Mouse (Mus musculus) thymus, adult 2 months (tissue): ENCODE data around the gene Olfr545. TPM values are rescaled to one million over a fixed set of nuclear protein-coding genes. Genes with fewer than 3 reads are reported as not detected.
A peak's percentile ranks its signal among the peaks of the same experiment; 100 is the strongest.

ENCODE experiments used
- DNase-seq: peaks from one replicate; pipeline ENCODE4 v3.0.0; 2021
- H3K27ac ChIP-seq: fragments of 200-500 bp; 2 replicates; pipeline ENCODE4 v1.5.1; 2012; ENCODE audit warnings: low read length, control low read depth; ENCODE audit not compliant: control insufficient read depth, insufficient read depth
- H3K27me3 ChIP-seq: fragments of 200-500 bp; 2 replicates; pipeline ENCODE4 v1.6.1; 2012; ENCODE audit warnings: mild to moderate bottlenecking, low read length, moderate library complexity, mixed read lengths; ENCODE audit not compliant: control insufficient read depth, insufficient read depth
- H3K36me3 ChIP-seq: fragments of 200-500 bp; 2 replicates; pipeline ENCODE4 v1.6.1; 2012; ENCODE audit warnings: mild to moderate bottlenecking, low read length, moderate library complexity; ENCODE audit not compliant: control insufficient read depth, insufficient read depth
- H3K4me1 ChIP-seq: fragments of 200-500 bp; replicated peaks from 2 replicates; pipeline ENCODE4 v1.6.1; 2012; ENCODE audit warnings: low read length; ENCODE audit not compliant: control insufficient read depth, insufficient read depth
- H3K4me3 ChIP-seq: fragments of 200-500 bp; 2 replicates; pipeline ENCODE4 v1.5.1; 2012; ENCODE audit warnings: mild to moderate bottlenecking, low read length, control low read depth, moderate library complexity; ENCODE audit not compliant: control insufficient read depth, insufficient read depth
- CTCF ChIP-seq: fragments of 200-500 bp; IDR thresholded peaks from 2 replicates; pipeline ENCODE4 v1.5.1; 2012; ENCODE audit warnings: mild to moderate bottlenecking, control low read depth, low read length, moderate library complexity, borderline replicate concordance; ENCODE audit not compliant: control insufficient read depth, poor library complexity, insufficient read depth; ENCODE audit errors: extremely low read depth
- POLR2A ChIP-seq: fragments of 200-500 bp; IDR thresholded peaks from 2 replicates; pipeline ENCODE4 v1.6.1; 2012; ENCODE audit warnings: mild to moderate bottlenecking, low read length, control low read depth, moderate library complexity; ENCODE audit not compliant: control insufficient read depth, poor library complexity, insufficient read depth; ENCODE audit errors: extremely low read depth
- WGBS: fragments of 180-500 bp; shearing (Covaris S2); methylation state at CpG from one replicate; pipeline ENCODE4 v1.1.7; 2018; 5-methylcytosine and 5-hydroxymethylcytosine counted together
- polyA plus RNA-seq: library from polyadenylated mRNA; depleted of rRNA; stranded (reverse); fragments of >200 nt; gene quantifications from 2 replicates; pipeline ENCODE4 v1.2.3, GENCODE M21; 2012

Olfr545 gene
- polyA plus RNA-seq, 1 experiment: not detected

- H3K36me3 ChIP-seq: no peaks in the 10 kb centered on the region
- 96% methylated on average over 4 of the region's 4 CpGs for WGBS
- H3K4me3 ChIP-seq: no peak within 1 kb of the TSS
- no peak within 1 kb of the TSS for H3K27ac ChIP-seq
- TF ChIP-seq POLR2A (no peak), CTCF (no peak)
- no peaks in the 10 kb centered on the region for H3K27me3 ChIP-seq
- H3K4me1 ChIP-seq: no peaks in the 10 kb centered on the region
- DNase-seq: no peak
These were observed 17.8 kb downstream of the Olfr545 start, which contains the start of gene Olfr543 for GRCm38 (mm10) chr7:102481579-102481978. Gene Olfr543 (minus strand): TSS chr7:102481679.

GRCm38 (mm10) chr7:102480821-102481220 lies 18.6 kb downstream of the Olfr545 start:
- Histone ChIP-seq H3K4me3 (no peak overlapping the region), H3K36me3 (no peaks in the 10 kb centered on the region), H3K4me1 (no peaks in the 10 kb centered on the region), H3K27me3 (no peaks in the 10 kb centered on the region), H3K27ac (no peak overlapping the region)
- no peak for DNase-seq
- TF ChIP-seq CTCF (no peak), POLR2A (no peak)
- 89% methylated on average over 4 of the region's 4 CpGs for WGBS

GRCm38 (mm10) chr7:102479368-102480078 lies 19.9 kb downstream of the Olfr545 start:
- DNase-seq: no peak
- H3K4me3 ChIP-seq: no peak overlapping the region
- H3K27me3 ChIP-seq: no peaks in the 10 kb centered on the region
- WGBS: 87% methylated on average over 5 of the region's 5 CpGs
- H3K27ac ChIP-seq: peak overlapping the region; percentile 28; the same call in 1 of the 2 replicates
- no peaks in the 10 kb centered on the region for H3K36me3 ChIP-seq
- H3K4me1 ChIP-seq: no peaks in the 10 kb centered on the region
- TF ChIP-seq POLR2A (no peak), CTCF (no peak)

- 69% methylated on average over 3 of the region's 3 CpGs for WGBS
- Histone ChIP-seq H3K36me3 (no peaks in the 10 kb centered on the region), H3K27ac (no peak overlapping the region), H3K4me1 (no peaks in the 10 kb centered on the region), H3K4me3 (no peak overlapping the region), H3K27me3 (no peaks in the 10 kb centered on the region)
- TF ChIP-seq CTCF: no peak
- TF ChIP-seq POLR2A: no peak
- no peak for DNase-seq
These were observed 20.4 kb downstream of the Olfr545 start for GRCm38 (mm10) chr7:102478926-102479325.

GRCm38 (mm10) chr7:102478425-102478824 lies 20.9 kb downstream of the Olfr545 start:
- WGBS: 93% methylated on average over 4 of the region's 4 CpGs
- no peak for DNase-seq
- TF ChIP-seq POLR2A (no peak), CTCF (no peak)
- no peak overlapping the region for H3K27ac ChIP-seq
- no peak overlapping the region for H3K4me3 ChIP-seq
- H3K36me3 ChIP-seq: no peaks in the 10 kb centered on the region
- H3K4me1 ChIP-seq: no peaks in the 10 kb centered on the region
- no peaks in the 10 kb centered on the region for H3K27me3 ChIP-seq

GRCm38 (mm10) chr7:102477377-102477776 lies 22.0 kb downstream of the Olfr545 start:
- Histone ChIP-seq H3K4me3 (no peak overlapping the region), H3K27ac (no peak overlapping the region), H3K4me1 (no peaks in the 10 kb centered on the region), H3K27me3 (no peaks in the 10 kb centered on the region), H3K36me3 (no peaks in the 10 kb centered on the region)
- WGBS: 95% methylated on average over 11 of the region's 11 CpGs
- TF ChIP-seq POLR2A: no peak
- TF ChIP-seq CTCF: no peak
- DNase-seq: no peak

- H3K27ac ChIP-seq: no peak overlapping the region
- no peaks in the 10 kb centered on the region for H3K27me3 ChIP-seq
- no peak for TF ChIP-seq POLR2A
- TF ChIP-seq CTCF: no peak
- WGBS: 97% methylated on average over 5 of the region's 5 CpGs
- DNase-seq: no peak
- no peaks in the 10 kb centered on the region for H3K4me1 ChIP-seq
- H3K4me3 ChIP-seq: no peak overlapping the region
- H3K36me3 ChIP-seq: no peaks in the 10 kb centered on the region
These were observed 22.8 kb downstream of the Olfr545 start for GRCm38 (mm10) chr7:102476601-102477000.

- WGBS: 83% methylated on average over 5 of the region's 5 CpGs
- no peak for DNase-seq
- no peaks in the 10 kb centered on the region for H3K4me1 ChIP-seq
These were observed 26.7 kb downstream of the Olfr545 start for GRCm38 (mm10) chr7:102472675-102473074.

More at GRCm38 (mm10) chr7:102472675-102473074, 26.7 kb downstream of the Olfr545 start:
- no peak for TF ChIP-seq CTCF
- TF ChIP-seq POLR2A: no peak
- Histone ChIP-seq H3K36me3 (peaks cover 22% of the 10 kb centered on the region), H3K27ac (no peak overlapping the region), H3K27me3 (no peaks in the 10 kb centered on the region), H3K4me3 (no peak overlapping the region)
